Mouse (Mus musculus): ENCODE results near the gene Btg1. TPM values are rescaled to one million over a fixed set of nuclear protein-coding genes. Genes with fewer than 3 reads are reported as not detected.

Btg1 gene
- total RNA-seq, 2 experiments from 2014 or later, result 35.1 to 37.3 TPM

- intact Hi-C loops (cut with DNase I), result no loop called here
Measured at GRCm38 (mm10) chr10:96627332-96627731, 10.5 kb downstream of the Btg1 start.

GRCm38 (mm10) chr10:96628100-96628912 is 11.5 kb downstream of the Btg1 start:
- DNase-seq (ENCODE audit: low spot score in 2 of 2), result no peak
- intact Hi-C loops (cut with DNase I), result no loop called here

More at GRCm38 (mm10) chr10:96627332-96627731, 10.5 kb downstream of the Btg1 start:
- no peak for DNase-seq (ENCODE audit: low spot score in 2 of 2)

- DNase-seq (ENCODE audit: low spot score in 2 of 2), result no peak
- intact Hi-C loops (cut with DNase I), result no loop called here
Measured at GRCm38 (mm10) chr10:96628913-96629199, 12.1 kb downstream of the Btg1 start.

- intact Hi-C loops (cut with DNase I), result no loop called here
- no peak for DNase-seq (ENCODE audit: low spot score in 2 of 2)
Measured at GRCm38 (mm10) chr10:96630110-96630509, 13.3 kb downstream of the Btg1 start.

- DNase-seq (ENCODE audit: low spot score in 2 of 2), result no peak
- intact Hi-C loops (cut with DNase I), result no loop called here
Measured at GRCm38 (mm10) chr10:96631066-96631711, 14.4 kb downstream of the Btg1 start.

- no peak for DNase-seq (ENCODE audit: low spot score in 2 of 2)
- intact Hi-C loops (cut with DNase I), result no loop called here
Measured at GRCm38 (mm10) chr10:96632271-96633144, 15.7 kb downstream of the Btg1 start.

GRCm38 (mm10) chr10:96633145-96633516 is 16.3 kb downstream of the Btg1 start:
- intact Hi-C loops (cut with DNase I), result no loop called here
- no peak for DNase-seq (ENCODE audit: low spot score in 2 of 2)

- intact Hi-C loops (cut with DNase I), result no loop called here
- DNase-seq (ENCODE audit: low spot score in 2 of 2), result no peak
Measured at GRCm38 (mm10) chr10:96635472-96635871, 18.7 kb downstream of the Btg1 start.

- intact Hi-C loops (cut with DNase I), result no loop called here
- no peak for DNase-seq (ENCODE audit: low spot score in 2 of 2)
Measured at GRCm38 (mm10) chr10:96638477-96638876, 21.7 kb downstream of the Btg1 start.

- intact Hi-C loops (cut with DNase I), result no loop called here
- DNase-seq (ENCODE audit: low spot score in 2 of 2), result no peak
Measured at GRCm38 (mm10) chr10:96642014-96642413, 25.2 kb downstream of the Btg1 start.

- intact Hi-C loops (cut with DNase I), result no loop called here
- no peak for DNase-seq (ENCODE audit: low spot score in 2 of 2)
Measured at GRCm38 (mm10) chr10:96642751-96643150, 25.9 kb downstream of the Btg1 start.

- no peak for DNase-seq (ENCODE audit: low spot score in 2 of 2)
- intact Hi-C loops (cut with DNase I), result no loop called here
Measured at GRCm38 (mm10) chr10:96645183-96645582, 28.4 kb downstream of the Btg1 start.

GRCm38 (mm10) chr10:96646024-96646866 is 29.4 kb downstream of the Btg1 start:
- intact Hi-C loops (cut with DNase I), result no loop called here
- DNase-seq (ENCODE audit: low spot score in 2 of 2), result peak; percentile 42 to 46

- intact Hi-C loops (cut with DNase I), result no loop called here
Measured at GRCm38 (mm10) chr10:96646867-96647462, 30.2 kb downstream of the Btg1 start.

GRCm38 (mm10) chr10:96648161-96648561 is 31.4 kb downstream of the Btg1 start:
- intact Hi-C loops (cut with DNase I), result no loop called here
- no peak for DNase-seq (ENCODE audit: low spot score in 2 of 2)

More at GRCm38 (mm10) chr10:96646867-96647462, 30.2 kb downstream of the Btg1 start:
- no peak for DNase-seq (ENCODE audit: low spot score in 2 of 2)

- no peak for DNase-seq (ENCODE audit: low spot score in 2 of 2)
- intact Hi-C loops (cut with DNase I), result no loop called here
Measured at GRCm38 (mm10) chr10:96649524-96649923, 32.7 kb downstream of the Btg1 start.

GRCm38 (mm10) chr10:96652372-96652771 is 35.6 kb downstream of the Btg1 start:
- intact Hi-C loops (cut with DNase I), result no loop called here
- no peak for DNase-seq (ENCODE audit: low spot score in 2 of 2)

- no peak for DNase-seq (ENCODE audit: low spot score in 2 of 2)
- intact Hi-C loops (cut with DNase I), result no loop called here
Measured at GRCm38 (mm10) chr10:96653030-96653429, 36.2 kb downstream of the Btg1 start.

GRCm38 (mm10) chr10:96654079-96654478 is 37.3 kb downstream of the Btg1 start:
- intact Hi-C loops (cut with DNase I), result no loop called here
- no peak for DNase-seq (ENCODE audit: low spot score in 2 of 2)

Data from left cerebral cortex, postnatal 25 days (tissue).